Mouse (Mus musculus) mature B cell (primary cell): ENCODE measurements around the gene Nvl.

Experiments
- in situ Hi-C: fragments of 300-500 bp; cut with MboI; formaldehyde crosslinking; loops from 2 replicates; pipeline ENCODE4 v1.14.3; 2019

Gene Nvl

DNA sequence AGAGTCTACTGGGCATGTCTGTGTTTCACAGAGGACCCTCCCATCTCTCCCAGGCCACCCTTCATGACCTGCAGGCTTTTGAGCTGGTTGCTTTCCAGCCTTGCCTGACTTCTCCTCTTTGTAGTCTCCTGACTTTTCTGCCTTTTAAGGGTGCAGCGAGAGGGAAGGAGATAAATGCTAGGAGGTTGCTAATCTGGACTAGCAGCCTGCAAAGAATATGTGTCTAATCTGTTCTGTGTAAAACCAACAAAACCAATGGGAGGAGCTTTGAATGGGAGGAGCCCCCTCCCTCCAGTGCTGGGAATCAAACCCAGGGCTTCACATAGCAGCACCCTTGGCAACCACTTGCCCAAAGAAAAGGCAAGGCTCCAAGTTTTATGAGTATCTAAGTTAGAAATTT, 75.7 kb downstream of the Nvl start:
- in situ Hi-C loops: no loop called here

DNA sequence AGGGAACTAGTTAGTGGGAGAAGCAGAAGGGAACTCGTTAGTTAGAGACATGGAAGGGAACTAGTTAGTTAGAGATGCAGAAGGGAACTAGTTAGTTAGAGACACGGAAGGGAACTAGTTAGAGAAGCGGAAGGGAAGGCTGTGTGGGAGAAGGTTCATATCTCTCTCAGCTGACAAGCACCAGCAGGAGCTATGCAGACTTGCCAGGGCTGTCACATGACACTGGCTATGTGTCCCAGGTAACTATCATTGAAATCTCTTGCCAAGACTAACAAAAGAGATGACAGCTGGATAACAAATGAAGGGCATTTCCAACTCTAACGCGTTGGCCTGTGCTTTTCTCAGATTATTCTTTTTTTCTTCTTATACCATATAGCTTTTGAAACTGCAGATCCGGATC, 79.4 kb downstream of the Nvl start:
- in situ Hi-C loops: no loop called here

DNA sequence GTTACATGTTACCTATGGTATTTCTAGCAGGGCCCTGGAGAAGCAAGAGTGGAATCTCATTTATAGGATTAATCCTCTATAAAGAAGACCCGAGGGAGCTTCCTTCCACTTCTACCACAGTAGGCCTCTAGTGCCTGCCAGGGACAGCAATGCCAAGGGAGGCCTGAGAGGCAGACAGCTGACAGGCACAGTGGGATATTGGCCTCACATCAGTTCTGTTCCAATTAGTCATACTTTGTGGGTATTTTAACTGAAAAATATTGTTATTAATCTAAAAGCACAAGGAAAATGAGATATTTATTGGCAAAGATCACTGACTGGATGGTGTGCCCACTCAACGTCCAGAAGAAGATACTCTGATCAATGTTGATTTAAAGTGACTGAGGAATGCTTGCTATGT, 80.0 kb downstream of the Nvl start:
- in situ Hi-C loops: no loop called here

DNA sequence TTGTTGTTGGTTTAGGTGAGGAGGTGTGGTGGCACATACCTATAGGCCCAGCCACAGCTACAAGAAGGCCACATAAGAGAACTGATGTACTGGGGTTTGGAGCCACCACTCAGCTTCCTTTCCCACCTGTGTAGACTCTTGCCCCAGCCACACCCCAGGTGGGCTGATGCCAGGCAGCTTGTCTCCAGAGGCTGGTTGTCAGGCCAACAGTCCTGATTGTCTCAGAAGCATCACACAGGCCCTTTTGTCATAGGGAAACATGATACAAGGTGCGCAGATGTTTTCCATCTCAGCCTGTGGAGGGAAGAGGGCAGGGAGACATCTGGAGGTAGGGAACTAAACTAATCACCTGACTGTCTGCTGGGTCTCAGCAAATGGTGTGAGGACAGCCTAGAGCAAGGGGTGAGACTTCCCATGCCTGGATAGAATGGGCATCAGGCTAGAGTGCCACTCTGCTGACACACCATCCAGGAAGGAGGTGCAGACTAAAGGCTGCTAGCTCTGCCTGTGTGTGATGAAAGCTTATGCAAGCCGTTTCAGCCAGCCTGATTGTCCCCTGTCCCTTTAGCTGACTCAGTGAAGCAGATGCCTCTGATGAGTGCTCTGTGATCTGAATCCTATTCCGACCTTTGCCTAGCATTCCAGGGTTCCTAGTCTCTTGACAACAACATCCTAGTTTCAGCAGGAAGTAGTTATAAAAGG, 82.1 kb downstream of the Nvl start:
- in situ Hi-C loops: no loop called here

DNA sequence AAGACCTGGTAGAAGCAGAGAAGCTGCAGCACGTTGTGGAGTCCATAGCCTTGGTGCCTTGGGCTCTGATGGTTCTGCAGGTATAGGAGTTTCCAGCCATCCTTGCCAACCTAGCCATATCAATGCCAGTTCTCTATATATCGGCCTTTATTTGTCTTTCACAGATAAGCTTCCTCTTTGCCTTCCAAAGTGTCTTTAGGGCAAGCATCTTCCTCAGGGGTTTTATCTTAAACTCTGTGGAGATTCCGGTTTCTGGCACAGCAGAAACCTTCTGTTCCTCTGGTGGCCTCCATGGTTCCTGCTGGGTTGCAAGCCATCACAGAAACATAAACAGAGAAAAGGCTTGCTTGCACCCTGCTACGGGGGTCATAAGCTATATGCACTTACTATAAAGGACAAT, 91.1 kb downstream of the Nvl start:
- in situ Hi-C loops: no loop called here

DNA sequence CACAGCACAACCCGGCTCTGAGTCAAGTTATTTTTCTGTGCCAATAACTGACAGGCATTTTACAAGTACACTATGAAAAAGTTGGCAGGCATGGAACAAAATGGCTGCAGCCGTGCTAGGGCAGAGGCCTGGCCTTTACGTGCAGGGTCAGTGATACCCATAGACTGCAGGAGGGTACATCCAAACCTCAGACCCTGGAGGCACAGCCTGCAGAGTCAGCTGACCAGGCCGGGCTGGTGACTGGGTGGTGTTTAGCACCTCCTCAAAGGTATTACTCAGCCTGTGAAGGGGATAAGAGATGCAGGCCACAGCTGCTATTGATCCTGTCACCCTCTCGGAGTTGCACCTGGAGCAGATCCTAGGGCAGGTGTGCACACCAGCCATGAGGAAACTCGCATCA, 93.1 kb downstream of the Nvl start, which contains the start of gene 9130409I23Rik:
Gene 9130409I23Rik, plus strand, starts transcription at position 301 of the 400 bp plus-strand sequence.
- in situ Hi-C loops: no loop called here

DNA sequence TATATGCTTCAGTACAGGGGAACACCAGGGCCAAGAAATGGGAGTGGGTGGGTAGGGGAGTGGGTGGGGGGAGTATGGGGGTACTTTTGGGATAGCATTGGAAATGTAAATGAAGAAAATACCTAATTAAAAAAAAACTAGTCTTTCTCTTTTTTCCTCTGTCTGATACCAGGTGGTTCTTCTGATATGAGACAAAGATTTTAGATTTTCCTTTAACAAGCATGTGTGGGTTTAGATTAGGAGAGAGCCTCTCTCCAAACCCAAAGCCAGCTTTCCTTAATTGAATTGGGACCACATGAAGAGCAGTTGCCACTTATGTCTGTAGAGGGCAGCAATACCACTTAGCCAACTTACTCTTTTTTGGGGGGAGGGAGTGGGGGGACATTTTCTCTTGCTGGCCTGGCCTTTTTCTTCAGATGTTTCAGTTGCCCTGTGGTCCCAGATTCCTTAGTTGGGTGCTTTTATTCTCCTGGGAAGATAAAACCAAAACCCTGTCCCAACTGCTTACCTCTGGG, 94.6 kb downstream of the Nvl start:
- in situ Hi-C loops: no loop called here

DNA sequence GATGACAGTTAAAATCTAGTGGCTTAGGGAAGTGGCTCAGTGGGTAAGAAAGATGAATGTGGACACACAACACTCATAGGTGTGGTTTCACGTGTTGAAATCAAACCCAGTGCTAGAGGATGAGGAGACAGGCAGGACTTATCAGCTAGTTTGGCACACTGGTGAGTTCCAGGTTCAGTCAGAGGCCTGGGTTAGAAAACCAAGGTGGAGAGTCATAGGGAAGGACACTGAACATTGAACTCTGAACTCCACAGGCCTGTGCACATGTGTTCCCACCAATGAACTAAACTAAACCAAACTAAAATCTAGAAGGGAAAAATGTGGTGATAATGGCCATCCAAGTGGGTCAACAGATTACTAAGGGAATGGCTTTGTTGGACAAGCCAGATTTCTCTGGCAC, 96.5 kb downstream of the Nvl start:
- in situ Hi-C loops: no loop called here

DNA sequence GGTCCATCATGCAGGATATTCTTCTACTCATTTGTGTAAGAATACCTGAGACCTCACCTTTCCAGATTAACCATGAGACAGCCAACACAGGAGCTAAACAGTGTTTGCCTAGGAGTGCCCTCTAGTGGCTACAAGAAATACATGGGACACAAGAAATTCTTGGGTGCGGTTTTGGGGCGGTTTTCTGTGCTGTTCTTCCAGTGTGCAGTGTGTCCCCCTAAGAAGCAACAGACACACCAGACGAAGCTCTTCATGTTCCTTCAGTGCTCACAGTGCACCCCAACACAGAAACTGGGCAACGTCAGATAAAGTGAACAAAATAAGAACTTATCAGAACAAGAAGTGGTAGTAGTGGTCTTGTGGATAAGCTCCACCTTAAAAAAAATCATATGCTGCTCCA, 104.4 kb downstream of the Nvl start:
- in situ Hi-C loops: loop anchor here (5.0 kb wide), 1 partner anchor 47 kb away; no protein-coding TSS in a partner anchor

DNA sequence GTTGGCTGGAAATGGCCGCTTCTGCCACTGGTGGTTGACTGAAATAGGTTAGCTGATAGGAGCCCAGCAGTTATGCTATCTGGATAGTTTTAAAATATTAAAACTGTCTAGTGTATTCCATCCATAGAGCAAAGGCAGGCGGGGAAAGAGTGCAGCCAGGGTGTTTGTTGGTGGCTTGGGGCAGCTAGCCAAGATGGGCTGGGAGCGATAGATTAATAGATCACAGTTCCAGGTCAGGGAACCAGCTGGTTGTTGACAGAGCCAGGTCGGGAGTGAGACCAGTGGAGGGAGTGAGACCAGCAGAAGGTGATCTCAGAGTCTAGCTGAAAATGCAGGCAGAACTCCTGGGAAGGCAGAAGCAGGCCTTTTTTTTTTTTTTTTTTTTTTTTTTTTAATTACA, 106.4 kb downstream of the Nvl start:
- in situ Hi-C loops: loop anchor here (5.0 kb wide), 1 partner anchor 45 kb away; no protein-coding TSS in a partner anchor
